Comparison of ENCODE assay signal across 8 mouse cellular contexts in genomic region chr2:157279416-157279800, GRCm38 (mm10). TPM values are rescaled to one million over a fixed set of nuclear protein-coding genes. Genes with fewer than 3 reads are reported as not detected.
DNase-seq lines count a peak whose midpoint lies in the region; ATAC-seq and TF ChIP-seq lines count a peak whose summit lies in the region.

TSS of gene Mroh8 (minus strand) at chr2:157279549.

- dilution Hi-C loops in CH12.LX (cut with MboI; ENCODE audit: extremely low pct_ligation_motif_present, extremely low pct_unique_long_range_greater_than_20kb, low sequenced_read_pairs): no loop called here

- no peak for TF ChIP-seq EP300 in CH12.LX (IDR thresholded peaks at IDR 0.05; ENCODE audit: low read length)

- H3K27ac ChIP-seq in kidney, adult 2 months (ENCODE audit: insufficient read depth, low read depth, low read length): peak within 1 kb of the TSS; percentile 97
- peak within 1 kb of the TSS; percentile 64; the same call in 1 of the 2 replicates for H3K27ac ChIP-seq in CH12.LX (ENCODE audit: insufficient read depth, low read depth)
- peak within 1 kb of the TSS; percentile 96 for H3K27ac ChIP-seq in forebrain, postnatal 0 days (ENCODE audit: low read depth, low read length)
- H3K27ac ChIP-seq in limb, embryonic 12.5 days: peak within 1 kb of the TSS; percentile 94
- peak within 1 kb of the TSS; percentile 79 for H3K27ac ChIP-seq in small intestine, adult 2 months (ENCODE audit: insufficient read depth, low read depth, low read length)

- H3K36me3 ChIP-seq in kidney, adult 2 months (ENCODE audit: control insufficient read depth, insufficient read depth, low read length): no peaks in the 10 kb centered on the region
- H3K36me3 ChIP-seq in CH12.LX (replicated peaks in 1 of 2; ENCODE audit: control insufficient read depth in 1 of 2, insufficient read depth in 1 of 2, low read length in 1 of 2): peaks cover 20 to 33% of the 10 kb centered on the region in 2 experiments
- peaks cover 6% of the 10 kb centered on the region; the same call in 1 of the 2 replicates for H3K36me3 ChIP-seq in forebrain, postnatal 0 days (ENCODE audit: insufficient read depth)
- H3K36me3 ChIP-seq in limb, embryonic 12.5 days: peaks cover 28% of the 10 kb centered on the region
- H3K36me3 ChIP-seq in small intestine, adult 2 months (ENCODE audit: control insufficient read depth, insufficient read depth, low read length): peaks cover 8% of the 10 kb centered on the region

- ATAC-seq in forebrain, postnatal 0 days: peak; percentile 66
- peak; percentile 72; the same call in 1 of the 2 replicates for ATAC-seq in limb, embryonic 12.5 days (ENCODE audit: insufficient number of reproducible peaks, insufficient read depth, low FRiP score, low TSS enrichment, low read depth)

- TF ChIP-seq POLR2A in kidney, adult 2 months (IDR thresholded peaks at IDR 0.05; ENCODE audit: low read depth, low read length): no peak
- TF ChIP-seq POLR2A in CH12.LX (IDR thresholded peaks at IDR 0.05; ENCODE audit: low read depth, low read length): no peak
- no peak for TF ChIP-seq POLR2A in small intestine, adult 2 months (IDR thresholded peaks at IDR 0.05; ENCODE audit: low read depth, low read length)

- no peaks in the 10 kb centered on the region for H3K9me3 ChIP-seq in CH12.LX (replicated peaks; ENCODE audit: low read length)
- no peaks in the 10 kb centered on the region for H3K9me3 ChIP-seq in forebrain, postnatal 0 days (ENCODE audit: low read length)
- no peaks in the 10 kb centered on the region for H3K9me3 ChIP-seq in limb, embryonic 12.5 days

- H3K27me3 ChIP-seq in kidney, adult 2 months (replicated peaks; ENCODE audit: control insufficient read depth, insufficient read depth, low read length): no peaks in the 10 kb centered on the region
- H3K27me3 ChIP-seq in CH12.LX (replicated peaks): no peaks in the 10 kb centered on the region
- no peaks in the 10 kb centered on the region for H3K27me3 ChIP-seq in forebrain, postnatal 0 days (ENCODE audit: insufficient read depth, low read length)
- no peaks in the 10 kb centered on the region for H3K27me3 ChIP-seq in limb, embryonic 12.5 days
- no peaks in the 10 kb centered on the region for H3K27me3 ChIP-seq in small intestine, adult 2 months (ENCODE audit: control insufficient read depth, insufficient read depth, low read length)

- peak within 1 kb of the TSS; percentile 98 for H3K4me2 ChIP-seq in CH12.LX (ENCODE audit: insufficient read depth, low read depth, poor library complexity, severe bottlenecking)
- peak within 1 kb of the TSS; percentile 76 for H3K4me2 ChIP-seq in forebrain, postnatal 0 days (ENCODE audit: low read depth)
- peak within 1 kb of the TSS; percentile 81 for H3K4me2 ChIP-seq in limb, embryonic 12.5 days

- peaks cover 4% of the 10 kb centered on the region; the same call in 1 of the 2 replicates for H3K4me1 ChIP-seq in kidney, adult 2 months (ENCODE audit: control insufficient read depth, insufficient read depth, low read length)
- H3K4me1 ChIP-seq in CH12.LX (ENCODE audit: control insufficient read depth in 1 of 2, insufficient read depth in 2 of 2): peaks cover 11 to 25% of the 10 kb centered on the region in 2 experiments
- H3K4me1 ChIP-seq in forebrain, postnatal 0 days (ENCODE audit: insufficient read depth): peaks cover 9% of the 10 kb centered on the region; the same call in 1 of the 2 replicates
- H3K4me1 ChIP-seq in limb, embryonic 12.5 days (replicated peaks): peaks cover 17% of the 10 kb centered on the region
- peaks cover 4% of the 10 kb centered on the region; the same call in 1 of the 2 replicates for H3K4me1 ChIP-seq in small intestine, adult 2 months (ENCODE audit: control insufficient read depth, insufficient read depth, insufficient read length, low read length)

- DNase-seq in kidney, adult 2 months: no peak
- no peak for DNase-seq in kidney, adult 18-20 months
- DNase-seq in CH12.LX (ENCODE audit: extremely low read depth): peak; percentile 33
- DNase-seq in brain, adult 2 months (ENCODE audit: low read depth, low spot score): peak; percentile 89
- no peak for DNase-seq in forebrain, postnatal 0 days
- no peak for DNase-seq in urinary bladder, postnatal 4 days (ENCODE audit: low spot score in 2 of 2)

- no peak for TF ChIP-seq RAD21 in CH12.LX (IDR thresholded peaks at IDR 0.05; ENCODE audit: low read depth, low read length)

- no peak for TF ChIP-seq CTCF in kidney, adult 2 months (conservative IDR thresholded peaks at IDR 0.05; ENCODE audit: insufficient read depth, insufficient read length, low read depth, low read length)
- no peak for TF ChIP-seq CTCF in CH12.LX (conservative IDR thresholded peaks at IDR 0.05 in 1 of 2, IDR thresholded peaks at IDR 0.05 in 1 of 2; ENCODE audit: low read depth in 2 of 2, low read length in 2 of 2)
- TF ChIP-seq CTCF in forebrain, postnatal 0 days (IDR thresholded peaks at IDR 0.05; ENCODE audit: low read depth): no peak
- no peak for TF ChIP-seq CTCF in small intestine, adult 2 months (IDR thresholded peaks at IDR 0.05; ENCODE audit: extremely low read depth, insufficient read length, insufficient replicate concordance, low read depth, low read length)

- peak within 1 kb of the TSS; percentile 98 for H3K4me3 ChIP-seq in kidney, adult 2 months (ENCODE audit: insufficient read depth, low read depth, low read length)
- H3K4me3 ChIP-seq in CH12.LX (replicated peaks in 1 of 3; ENCODE audit: low read depth in 2 of 3, low read length in 2 of 3, poor library complexity in 1 of 3): peak within 1 kb of the TSS; percentile 96 to 100 (median 100)
- peak within 1 kb of the TSS; percentile 88 for H3K4me3 ChIP-seq in forebrain, postnatal 0 days (ENCODE audit: low read depth, low read length)
- H3K4me3 ChIP-seq in limb, embryonic 12.5 days (replicated peaks): peak within 1 kb of the TSS; percentile 93
- peak within 1 kb of the TSS; percentile 90 for H3K4me3 ChIP-seq in small intestine, adult 2 months (ENCODE audit: low read depth, low read length)

- peak within 1 kb of the TSS; percentile 90 for H3K9ac ChIP-seq in CH12.LX (ENCODE audit: insufficient read depth, low read depth)
- H3K9ac ChIP-seq in forebrain, postnatal 0 days: peak within 1 kb of the TSS; percentile 77
- H3K9ac ChIP-seq in limb, embryonic 12.5 days (replicated peaks): peak within 1 kb of the TSS; percentile 93

- H3K79me2 ChIP-seq in CH12.LX (replicated peaks; ENCODE audit: control insufficient read depth, extremely low read depth, insufficient read depth, poor library complexity, severe bottlenecking): peaks cover 44% of the 10 kb centered on the region

- in situ Hi-C loops in CH12.LX (cut with MboI; ENCODE audit: low pct_ligation_motif_present, low pct_unique_long_range_greater_than_20kb, low sequenced_read_pairs): no loop called here

- WGBS in kidney, adult 2 months: under 1% methylated on average over 32 of the region's 32 CpGs
- WGBS in forebrain, postnatal 0 days: 0% methylated on average over 25 of the region's 32 CpGs
- under 1% methylated on average over 32 of the region's 32 CpGs for WGBS in limb, embryonic 12.5 days
- WGBS in small intestine, adult 2 months: under 1% methylated on average over 32 of the region's 32 CpGs

TF ChIP-seq in CH12.LX, 34 proteins besides CTCF, POLR2A, EP300 and RAD21:
- no peak for TF ChIP-seq PAX5 (IDR thresholded peaks at IDR 0.05; ENCODE audit: low read length)
- TF ChIP-seq CHD2 (IDR thresholded peaks at IDR 0.05; ENCODE audit: low read length): no peak
- 0 out of 2 replicates have a peak, but pooled peaks have one; percentile 18 for TF ChIP-seq MXI1 (IDR thresholded peaks at IDR 0.05; ENCODE audit: low read depth, low read length)
- TF ChIP-seq POLR2AphosphoS2 (IDR thresholded peaks at IDR 0.05; ENCODE audit: low read depth, low read length): no peak
- TF ChIP-seq ZKSCAN1 (IDR thresholded peaks at IDR 0.05; ENCODE audit: borderline replicate concordance, low read depth, low read length): no peak
- no peak; the same call in 1 of the 2 replicates for TF ChIP-seq MAX (IDR thresholded peaks at IDR 0.05; ENCODE audit: low read length)
- TF ChIP-seq JUND (conservative IDR thresholded peaks at IDR 0.05; ENCODE audit: low read depth, low read length): no peak
- TF ChIP-seq SIN3A (IDR thresholded peaks at IDR 0.05; ENCODE audit: low read length): no peak; the same call in 1 of the 2 replicates
- TF ChIP-seq GABPA (IDR thresholded peaks at IDR 0.05; ENCODE audit: insufficient replicate concordance, low read depth, low read length): no peak
- TF ChIP-seq BHLHE40 (IDR thresholded peaks at IDR 0.05; ENCODE audit: low read depth, low read length): no peak
- TF ChIP-seq MEF2A (IDR thresholded peaks at IDR 0.05; ENCODE audit: borderline replicate concordance, low read depth, low read length): no peak
- TF ChIP-seq USF2 (conservative IDR thresholded peaks at IDR 0.05; ENCODE audit: low read depth, low read length): no peak
- TF ChIP-seq TCF12 (IDR thresholded peaks at IDR 0.05; ENCODE audit: low read depth, low read length): no peak
- peak; percentile 5; the same call in 1 of the 2 replicates for TF ChIP-seq ZMIZ1 (IDR thresholded peaks at IDR 0.05; ENCODE audit: low read depth, low read length)
- 0 out of 2 replicates have a peak, but pooled peaks have one; percentile 45 for TF ChIP-seq UBTF (IDR thresholded peaks at IDR 0.05; ENCODE audit: low read depth, low read length)

RNA-seq across cellular contexts. Expression of gene Mroh8, which starts in this region (rescaled TPM):
- 0.12 and 0.13 TPM in 2 replicates for polyA plus RNA-seq in kidney, adult 2 months (2012; rRNA removed)
- total RNA-seq in CH12.LX (2012; rRNA removed): 0.25 TPM in 2 replicates
- total RNA-seq in CH12.LX (2014; rRNA removed): 0.16 TPM in 1 of 2 replicates, not detected in the other
- 0.25 and 0.41 TPM in 2 replicates for polyA plus RNA-seq in CH12.LX (2012; ENCODE audit: insufficient read length, low read depth)
- total RNA-seq in forebrain, postnatal 0 days (2014; rRNA removed): 0.38 and 1.2 TPM in 2 replicates
- polyA plus RNA-seq in forebrain, postnatal 0 days (2015; fragmentation: Nextera tagmentation; extraction: Ambion mirVana): 0.23 and 0.65 TPM in 2 replicates
- 0.84 and 0.91 TPM in 2 replicates for polyA plus RNA-seq in limb, embryonic 12.5 days (2016; fragmentation: Nextera tagmentation; extraction: Ambion mirVana)
- polyA plus RNA-seq in small intestine, adult 2 months (2012; rRNA removed): 0.16 and 0.17 TPM in 2 replicates

Comparison
In these comparisons a context has a peak if more than half of its experiments do, and no peak if none do; other contexts are left out.
1. Peak in DNase-seq, H3K4me3 ChIP-seq, H3K27ac ChIP-seq, H3K9ac ChIP-seq and H3K4me2 ChIP-seq in CH12.LX; RNA of the gene not detected or under 1 TPM.
2. Peak in ATAC-seq, H3K4me3 ChIP-seq, H3K27ac ChIP-seq, H3K9ac ChIP-seq and H3K4me2 ChIP-seq in limb, embryonic 12.5 days; RNA of the gene not detected or under 1 TPM.